Mouse (Mus musculus) midbrain, embryonic 10.5 days (tissue): ENCODE results near the gene Gm33543. TPM values are rescaled to one million over a fixed set of nuclear protein-coding genes. Genes with fewer than 3 reads are reported as not detected.

Experiments
- DNase-seq: peaks from one replicate; pipeline ENCODE4 v3.0.0-alpha.2; 2017; ENCODE audit warnings: low spot score
- H3K27ac ChIP-seq: fragments of 300-500 bp; sonication (generic); replicated peaks from 2 replicates; pipeline ENCODE4 v1.5.1; 2016; ENCODE audit warnings: mild to moderate bottlenecking
- H3K27me3 ChIP-seq: fragments of 300-500 bp; sonication (generic); 2 replicates; pipeline ENCODE4 v1.6.1; 2016; ENCODE audit warnings: low read depth, mild to moderate bottlenecking; ENCODE audit not compliant: poor library complexity, severe bottlenecking
- H3K36me3 ChIP-seq: fragments of 300-500 bp; sonication (generic); 2 replicates; pipeline ENCODE4 v1.6.1; 2016; ENCODE audit warnings: mild to moderate bottlenecking, moderate library complexity
- H3K4me1 ChIP-seq: fragments of 300-500 bp; sonication (generic); 2 replicates; pipeline ENCODE4 v1.6.1; 2016
- H3K4me3 ChIP-seq: fragments of 300-500 bp; sonication (generic); 2 replicates; pipeline ENCODE4 v1.5.1; 2016; ENCODE audit warnings: mild to moderate bottlenecking, moderate library complexity
- H3K9me3 ChIP-seq: fragments of 300-500 bp; sonication (generic); replicated peaks from 2 replicates; pipeline ENCODE4 v1.6.1; 2016; ENCODE audit warnings: mild to moderate bottlenecking
- whole genome bisulfite sequencing: fragments of 180-500 bp; shearing (Covaris S2); methylation state at CpG from one replicate; pipeline ENCODE4 v1.1.7; 2016; 5-methylcytosine and 5-hydroxymethylcytosine counted together
- polyA plus RNA-seq: library from polyadenylated mRNA; unstranded; fragments of >200 nt; fragmentation: Nextera tagmentation; extraction: Ambion mirVana; gene quantifications from 2 replicates; pipeline ENCODE4 v1.2.1, GENCODE M21; 2016

Gm33543 gene
- polyA plus RNA-seq, 1 experiment from 2014 or later = not detected

GRCm38 (mm10) chr10:95825651-95826050 lies 17.1 kb downstream of the Gm33543 start:
- H3K9me3 ChIP-seq = no peaks in the 10 kb centered on the region
- WGBS = 55% methylated on average over 3 of the region's 3 CpGs
- no peak for DNase-seq
- no peaks in the 10 kb centered on the region for H3K36me3 ChIP-seq
- no peak overlapping the region; the same call in 1 of the 2 replicates for H3K27ac ChIP-seq
- H3K4me3 ChIP-seq = no peak overlapping the region
- peaks cover 24% of the 10 kb centered on the region for H3K4me1 ChIP-seq
- H3K27me3 ChIP-seq = no peaks in the 10 kb centered on the region

DNA sequence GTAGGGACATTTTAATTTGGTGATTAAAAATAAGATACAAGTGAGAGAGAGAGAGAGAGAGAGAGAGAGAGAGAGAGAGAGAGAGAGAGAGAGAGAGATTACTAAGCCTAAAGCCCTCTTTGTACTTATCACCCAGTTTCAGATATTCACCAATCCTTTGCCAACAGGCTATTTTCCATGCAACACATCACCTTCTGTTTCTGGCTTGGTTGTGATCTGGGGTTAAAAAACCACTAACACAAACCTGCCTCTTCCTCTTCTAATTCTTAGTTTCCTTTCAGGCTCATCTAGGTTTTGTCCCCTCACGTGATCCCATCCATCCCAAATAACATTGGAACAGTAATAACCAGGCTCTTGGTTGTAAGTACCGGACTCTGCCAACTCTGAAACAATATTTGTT lies 24.2 kb downstream of the Gm33543 start:
- Histone ChIP-seq H3K27me3 (no peaks in the 10 kb centered on the region), H3K9me3 (no peaks in the 10 kb centered on the region), H3K4me3 (no peak overlapping the region), H3K4me1 (peaks cover 9% of the 10 kb centered on the region), H3K36me3 (no peaks in the 10 kb centered on the region), H3K27ac (no peak overlapping the region)
- DNase-seq = no peak
- WGBS = 94% methylated on average over 2 of the region's 2 CpGs

- H3K27ac ChIP-seq = peak overlapping the region; percentile 55; the same call in 1 of the 2 replicates
- H3K9me3 ChIP-seq = no peaks in the 10 kb centered on the region
- WGBS = 54% methylated on average over 9 of the region's 9 CpGs
- H3K4me3 ChIP-seq = no peak overlapping the region
- H3K4me1 ChIP-seq = peaks cover 9% of the 10 kb centered on the region
- H3K36me3 ChIP-seq = no peaks in the 10 kb centered on the region
- no peak for DNase-seq
- no peaks in the 10 kb centered on the region for H3K27me3 ChIP-seq
Measured at GRCm38 (mm10) chr10:95817419-95818161, 25.1 kb downstream of the Gm33543 start.

DNA sequence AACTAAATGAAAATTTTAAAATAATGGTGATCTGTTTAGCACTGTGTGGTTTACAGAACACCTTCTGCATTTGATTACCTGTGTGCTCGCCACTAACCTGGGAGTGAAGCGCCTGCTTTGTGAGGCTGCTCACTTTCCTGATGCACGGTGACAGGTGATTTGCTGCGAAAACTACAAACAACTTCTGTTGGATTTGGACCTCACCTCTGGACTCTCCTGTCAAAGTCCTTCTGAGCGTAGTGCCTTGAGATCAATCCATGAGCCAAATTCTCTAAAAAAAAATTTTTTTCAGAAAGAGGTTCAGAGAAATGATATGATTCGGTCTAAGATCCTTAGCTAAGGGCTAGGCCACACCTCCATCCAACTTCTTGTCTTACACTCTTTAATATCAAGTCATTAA lies 28.4 kb downstream of the Gm33543 start:
- 92% methylated on average over 6 of the region's 6 CpGs for WGBS
- DNase-seq = no peak
- Histone ChIP-seq H3K36me3 (no peaks in the 10 kb centered on the region), H3K27ac (no peak overlapping the region), H3K27me3 (no peaks in the 10 kb centered on the region), H3K4me3 (no peak overlapping the region), H3K9me3 (no peaks in the 10 kb centered on the region), H3K4me1 (peaks cover 9% of the 10 kb centered on the region)

- no peak overlapping the region for H3K4me3 ChIP-seq
- H3K27me3 ChIP-seq = no peaks in the 10 kb centered on the region
- no peaks in the 10 kb centered on the region for H3K36me3 ChIP-seq
- WGBS = 62% methylated on average over 4 of the region's 4 CpGs
- H3K27ac ChIP-seq = no peak overlapping the region
- no peak for DNase-seq
- no peaks in the 10 kb centered on the region for H3K4me1 ChIP-seq
- H3K9me3 ChIP-seq = no peaks in the 10 kb centered on the region
Measured at GRCm38 (mm10) chr10:95811869-95812268, 30.9 kb downstream of the Gm33543 start.

DNA sequence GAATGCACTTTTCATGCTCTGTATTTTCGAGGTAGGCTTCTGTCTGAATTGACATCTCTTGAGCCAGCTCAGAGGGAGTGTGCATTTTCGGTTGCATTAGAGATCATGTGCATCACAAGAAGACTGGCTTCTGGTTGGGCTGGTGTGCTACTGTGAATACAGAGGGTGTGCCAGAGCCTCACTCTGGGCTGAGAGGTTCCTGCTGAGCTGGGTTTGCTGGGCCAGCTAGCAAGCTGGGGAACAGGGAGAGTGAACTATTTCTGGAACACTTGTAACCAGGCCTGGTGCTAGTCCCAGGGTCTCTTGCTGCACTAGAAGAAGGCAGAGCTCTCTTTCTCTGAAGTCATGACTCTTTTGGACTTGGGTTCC lies 41.3 kb downstream of the Gm33543 start:
- no peaks in the 10 kb centered on the region for H3K36me3 ChIP-seq
- no peaks in the 10 kb centered on the region for H3K9me3 ChIP-seq
- 73% methylated on average over 2 of the region's 2 CpGs for WGBS
- H3K27me3 ChIP-seq = no peaks in the 10 kb centered on the region
- H3K27ac ChIP-seq = no peak overlapping the region
- no peak for DNase-seq
- H3K4me3 ChIP-seq = no peak overlapping the region
- H3K4me1 ChIP-seq = no peaks in the 10 kb centered on the region

DNA sequence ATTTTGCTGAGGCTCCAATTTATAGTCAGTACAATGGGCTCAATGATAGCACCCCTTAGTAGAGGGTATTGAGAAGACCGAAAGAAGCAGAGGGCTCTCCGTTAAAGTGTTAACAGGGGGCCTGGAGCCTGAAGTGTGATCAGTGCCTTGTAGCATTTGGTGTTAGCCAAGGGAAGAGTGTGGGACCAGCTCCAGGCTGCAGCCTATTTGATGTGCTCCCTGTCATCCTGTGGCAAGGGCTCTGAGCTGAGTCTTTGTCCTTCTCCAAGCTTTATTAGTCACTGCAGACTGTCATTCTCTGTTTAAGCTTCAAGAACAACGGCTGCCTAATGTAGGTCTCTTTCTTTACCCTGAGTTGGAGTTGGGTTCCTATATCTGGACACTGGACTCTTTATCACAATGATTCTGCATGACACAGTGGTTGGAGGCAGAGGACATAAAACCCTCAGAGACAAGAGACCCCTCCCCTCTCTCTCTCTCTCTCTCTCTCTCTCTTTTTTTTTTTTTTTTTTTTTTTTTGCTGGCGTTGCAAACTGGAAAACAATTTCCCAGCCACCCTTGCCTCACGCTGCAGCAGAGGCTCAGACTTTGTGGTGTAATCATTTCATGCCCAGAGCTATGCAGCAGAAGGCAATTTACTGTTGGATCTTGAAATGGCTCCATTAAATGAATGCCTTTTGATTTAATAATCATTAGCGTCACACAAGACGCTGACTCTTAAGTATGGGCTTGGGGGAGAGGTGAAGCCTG lies 41.9 kb downstream of the Gm33543 start:
- Histone ChIP-seq H3K27ac (no peak overlapping the region), H3K4me1 (no peaks in the 10 kb centered on the region), H3K27me3 (no peaks in the 10 kb centered on the region), H3K9me3 (no peaks in the 10 kb centered on the region), H3K4me3 (no peak overlapping the region), H3K36me3 (no peaks in the 10 kb centered on the region)
- no peak for DNase-seq
- 81% methylated on average over 7 of the region's 7 CpGs for WGBS

DNA sequence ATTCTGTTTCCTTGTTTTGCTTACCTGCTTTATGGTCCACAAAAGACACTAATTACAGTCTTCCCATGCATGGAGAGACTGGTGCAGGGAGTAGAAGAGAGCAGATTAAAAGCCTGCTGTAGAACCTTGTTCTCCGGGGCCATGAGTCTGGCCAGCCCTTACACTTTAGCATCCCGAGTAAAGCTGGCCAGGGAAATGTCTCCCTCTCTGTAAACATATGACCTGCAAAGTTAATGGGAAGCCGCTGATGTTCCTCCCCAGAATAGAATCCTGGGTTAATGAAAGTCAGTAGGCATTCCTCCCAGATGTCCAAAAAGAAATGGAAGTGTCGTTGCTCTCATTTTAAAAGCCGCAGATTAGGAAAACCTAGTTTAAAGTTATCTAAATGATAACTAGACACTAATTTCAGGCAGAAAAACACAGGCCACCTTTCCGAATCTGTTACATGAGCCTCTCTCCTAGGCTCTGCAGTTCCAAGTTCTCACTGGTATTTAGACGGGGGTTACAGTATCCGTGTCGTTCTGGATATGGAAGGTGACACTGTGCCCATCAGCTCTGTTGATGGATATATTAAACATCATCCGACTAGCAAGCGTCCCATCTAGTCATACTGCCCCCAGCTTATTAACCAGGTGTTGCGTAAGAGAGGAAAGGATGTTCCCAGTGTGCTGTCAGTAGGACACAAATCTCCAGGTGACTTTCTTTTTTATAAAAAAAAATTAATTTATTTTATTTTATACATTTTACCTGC lies 44.9 kb downstream of the Gm33543 start:
- Histone ChIP-seq H3K27ac (no peak overlapping the region), H3K4me1 (no peaks in the 10 kb centered on the region), H3K9me3 (no peaks in the 10 kb centered on the region), H3K27me3 (no peaks in the 10 kb centered on the region), H3K36me3 (no peaks in the 10 kb centered on the region), H3K4me3 (no peak overlapping the region)
- no peak for DNase-seq
- WGBS = 95% methylated on average over 12 of the region's 12 CpGs

DNA sequence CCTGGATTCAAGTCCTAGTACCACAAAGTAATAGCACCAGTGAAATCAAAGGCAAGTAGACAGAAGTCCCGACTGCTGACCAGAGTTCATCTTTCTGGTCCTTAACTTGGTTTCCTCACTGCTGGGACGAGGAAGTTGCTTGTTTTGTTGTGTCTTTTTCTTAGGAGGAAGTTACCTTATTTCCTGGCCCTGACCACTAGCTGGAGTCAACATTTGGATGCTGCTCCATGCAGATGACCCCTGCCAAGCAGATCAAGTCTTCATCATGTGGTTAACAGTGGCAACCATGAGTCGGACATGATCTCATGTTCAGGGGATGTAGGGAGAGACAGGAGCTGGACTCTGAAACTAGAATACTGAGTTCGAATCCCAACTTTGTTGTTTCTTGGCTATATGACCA lies 47.2 kb downstream of the Gm33543 start:
- H3K9me3 ChIP-seq = no peaks in the 10 kb centered on the region
- H3K27me3 ChIP-seq = no peaks in the 10 kb centered on the region
- 88% methylated on average over 4 of the region's 4 CpGs for WGBS
- no peaks in the 10 kb centered on the region for H3K4me1 ChIP-seq
- H3K27ac ChIP-seq = no peak overlapping the region
- DNase-seq = no peak
- no peaks in the 10 kb centered on the region for H3K36me3 ChIP-seq
- H3K4me3 ChIP-seq = no peak overlapping the region

DNA sequence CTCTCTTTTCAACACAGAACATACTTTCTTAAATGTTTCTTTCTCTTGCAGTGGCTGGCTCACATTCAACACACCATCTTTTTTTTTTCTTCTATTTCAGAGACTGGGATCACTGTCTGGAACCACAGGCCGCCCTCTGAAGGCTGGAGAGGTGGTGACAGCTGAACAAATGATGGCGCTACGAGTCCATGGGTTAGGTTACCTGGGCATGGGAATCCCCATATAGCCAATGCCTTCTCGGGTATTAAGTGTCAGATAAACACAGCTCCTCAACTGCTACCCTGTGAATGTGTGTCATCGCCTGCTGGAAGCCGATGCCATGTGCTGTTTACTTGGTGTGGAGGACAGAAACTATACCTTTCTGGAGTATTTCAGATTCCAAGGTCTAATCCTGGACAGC lies 48.0 kb downstream of the Gm33543 start:
- Histone ChIP-seq H3K27me3 (no peaks in the 10 kb centered on the region), H3K4me1 (no peaks in the 10 kb centered on the region), H3K4me3 (no peak overlapping the region), H3K9me3 (no peaks in the 10 kb centered on the region), H3K27ac (no peak overlapping the region), H3K36me3 (no peaks in the 10 kb centered on the region)
- no peak for DNase-seq
- WGBS = 86% methylated on average over 6 of the region's 6 CpGs

DNA sequence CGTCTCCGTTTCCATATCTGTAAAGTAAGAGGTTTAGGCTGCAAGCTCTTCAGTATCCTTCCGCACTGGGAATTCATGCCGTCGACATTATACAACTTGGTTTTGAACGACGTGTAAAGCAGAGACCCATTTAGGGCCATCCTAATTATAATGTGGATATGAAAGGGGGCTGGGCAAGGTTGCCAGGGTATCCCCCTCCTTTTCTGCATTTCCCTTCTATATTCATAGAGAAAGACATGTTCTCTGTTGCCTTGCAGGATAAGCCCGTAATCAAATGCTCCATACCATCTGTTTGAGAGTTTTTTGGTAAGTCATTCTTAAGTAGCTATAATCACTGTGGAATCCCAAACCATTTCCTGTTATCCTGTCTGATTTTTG lies 51.3 kb downstream of the Gm33543 start:
- H3K36me3 ChIP-seq = no peaks in the 10 kb centered on the region
- no peak for DNase-seq
- 90% methylated on average over 8 of the region's 8 CpGs for WGBS
- no peaks in the 10 kb centered on the region for H3K27me3 ChIP-seq
- H3K4me1 ChIP-seq = no peaks in the 10 kb centered on the region
- H3K9me3 ChIP-seq = no peaks in the 10 kb centered on the region
- H3K4me3 ChIP-seq = no peak overlapping the region
- H3K27ac ChIP-seq = no peak overlapping the region

GRCm38 (mm10) chr10:95790771-95791426 lies 51.8 kb downstream of the Gm33543 start:
- Histone ChIP-seq H3K27ac (no peak overlapping the region), H3K4me1 (no peaks in the 10 kb centered on the region), H3K27me3 (no peaks in the 10 kb centered on the region), H3K4me3 (no peak overlapping the region), H3K9me3 (no peaks in the 10 kb centered on the region), H3K36me3 (no peaks in the 10 kb centered on the region)
- no peak for DNase-seq
- WGBS = 87% methylated on average over 15 of the region's 15 CpGs
